Mouse (Mus musculus): Measurements from ENCODE around the gene Vill. TPM values are rescaled to one million over a fixed set of nuclear protein-coding genes. Genes with fewer than 3 reads are reported as not detected.

Gene Vill
- 6.7 and 7.9 TPM in 2 replicates for polyA plus RNA-seq (2012; rRNA removed)

- Histone ChIP-seq H3K27me3 (ENCODE audit: control insufficient read depth, insufficient read depth, low read length) (no peaks in the 10 kb centered on the region), H3K36me3 (ENCODE audit: control insufficient read depth, insufficient read depth, low read length) (no peaks in the 10 kb centered on the region), H3K27ac (ENCODE audit: control insufficient read depth, insufficient read depth, low read length) (no peak within 1 kb of the TSS), H3K4me1 (replicated peaks; ENCODE audit: control insufficient read depth, insufficient read depth, low read length) (no peaks in the 10 kb centered on the region), H3K4me3 (ENCODE audit: control insufficient read depth, insufficient read depth, low read length) (no peak within 1 kb of the TSS)
- TF ChIP-seq CTCF (IDR thresholded peaks at IDR 0.05; ENCODE audit: borderline replicate concordance, control insufficient read depth, extremely low read depth, insufficient read depth, low read length, poor library complexity) (no peak), POLR2A (IDR thresholded peaks at IDR 0.05; ENCODE audit: control insufficient read depth, extremely low read depth, insufficient read depth, low read length, poor library complexity) (no peak)
- DNase-seq, result no peak
- WGBS, result 63% methylated on average over 22 of the region's 22 CpGs
These were observed at the start of gene Vill for GRCm38 (mm10) chr9:119052154-119052944. Gene Vill, plus strand, starts transcription at chr9:119052778.

GRCm38 (mm10) chr9:119003990-119004702, 48.4 kb upstream of the Vill start:
- no peaks in the 10 kb centered on the region for H3K27me3 ChIP-seq (ENCODE audit: control insufficient read depth, insufficient read depth, low read length)
- peaks cover 12% of the 10 kb centered on the region; the same call in 1 of the 2 replicates for H3K4me1 ChIP-seq (replicated peaks; ENCODE audit: control insufficient read depth, insufficient read depth, low read length)
- WGBS, result 97% methylated on average over 23 of the region's 23 CpGs
- H3K36me3 ChIP-seq (ENCODE audit: control insufficient read depth, insufficient read depth, low read length), result no peaks in the 10 kb centered on the region
- no peak for DNase-seq
- H3K4me3 ChIP-seq (ENCODE audit: control insufficient read depth, insufficient read depth, low read length), result no peak overlapping the region
- no peak for TF ChIP-seq POLR2A (IDR thresholded peaks at IDR 0.05; ENCODE audit: control insufficient read depth, extremely low read depth, insufficient read depth, low read length, poor library complexity)
- no peak for TF ChIP-seq CTCF (IDR thresholded peaks at IDR 0.05; ENCODE audit: borderline replicate concordance, control insufficient read depth, extremely low read depth, insufficient read depth, low read length, poor library complexity)
- no peak overlapping the region for H3K27ac ChIP-seq (ENCODE audit: control insufficient read depth, insufficient read depth, low read length)

GRCm38 (mm10) chr9:119004703-119005076, 47.9 kb upstream of the Vill start:
- no peak for DNase-seq
- no peak overlapping the region for H3K27ac ChIP-seq (ENCODE audit: control insufficient read depth, insufficient read depth, low read length)
- 97% methylated on average over 16 of the region's 16 CpGs for WGBS
- peaks cover 9% of the 10 kb centered on the region; the same call in 1 of the 2 replicates for H3K4me1 ChIP-seq (replicated peaks; ENCODE audit: control insufficient read depth, insufficient read depth, low read length)
- TF ChIP-seq CTCF (IDR thresholded peaks at IDR 0.05; ENCODE audit: borderline replicate concordance, control insufficient read depth, extremely low read depth, insufficient read depth, low read length, poor library complexity) (no peak), POLR2A (IDR thresholded peaks at IDR 0.05; ENCODE audit: control insufficient read depth, extremely low read depth, insufficient read depth, low read length, poor library complexity) (no peak)
- H3K27me3 ChIP-seq (ENCODE audit: control insufficient read depth, insufficient read depth, low read length), result no peaks in the 10 kb centered on the region
- H3K36me3 ChIP-seq (ENCODE audit: control insufficient read depth, insufficient read depth, low read length), result no peaks in the 10 kb centered on the region
- no peak overlapping the region for H3K4me3 ChIP-seq (ENCODE audit: control insufficient read depth, insufficient read depth, low read length)

GRCm38 (mm10) chr9:119005303-119006029, 47.1 kb upstream of the Vill start:
- 95% methylated on average over 15 of the region's 15 CpGs for WGBS
- H3K36me3 ChIP-seq (ENCODE audit: control insufficient read depth, insufficient read depth, low read length), result no peaks in the 10 kb centered on the region
- H3K4me3 ChIP-seq (ENCODE audit: control insufficient read depth, insufficient read depth, low read length), result no peak overlapping the region
- no peaks in the 10 kb centered on the region for H3K27me3 ChIP-seq (ENCODE audit: control insufficient read depth, insufficient read depth, low read length)
- H3K27ac ChIP-seq (ENCODE audit: control insufficient read depth, insufficient read depth, low read length), result no peak overlapping the region
- DNase-seq, result no peak
- TF ChIP-seq CTCF (IDR thresholded peaks at IDR 0.05; ENCODE audit: borderline replicate concordance, control insufficient read depth, extremely low read depth, insufficient read depth, low read length, poor library complexity) (no peak), POLR2A (IDR thresholded peaks at IDR 0.05; ENCODE audit: control insufficient read depth, extremely low read depth, insufficient read depth, low read length, poor library complexity) (no peak)
- peaks cover 5% of the 10 kb centered on the region; the same call in 1 of the 2 replicates for H3K4me1 ChIP-seq (replicated peaks; ENCODE audit: control insufficient read depth, insufficient read depth, low read length)

GRCm38 (mm10) chr9:119007266-119007665, 45.3 kb upstream of the Vill start:
- no peak overlapping the region for H3K27ac ChIP-seq (ENCODE audit: control insufficient read depth, insufficient read depth, low read length)
- WGBS, result 93% methylated on average over 10 of the region's 10 CpGs
- H3K27me3 ChIP-seq (ENCODE audit: control insufficient read depth, insufficient read depth, low read length), result no peaks in the 10 kb centered on the region
- H3K36me3 ChIP-seq (ENCODE audit: control insufficient read depth, insufficient read depth, low read length), result no peaks in the 10 kb centered on the region
- no peaks in the 10 kb centered on the region for H3K4me1 ChIP-seq (replicated peaks; ENCODE audit: control insufficient read depth, insufficient read depth, low read length)
- TF ChIP-seq CTCF (IDR thresholded peaks at IDR 0.05; ENCODE audit: borderline replicate concordance, control insufficient read depth, extremely low read depth, insufficient read depth, low read length, poor library complexity) (no peak), POLR2A (IDR thresholded peaks at IDR 0.05; ENCODE audit: control insufficient read depth, extremely low read depth, insufficient read depth, low read length, poor library complexity) (no peak)
- no peak overlapping the region for H3K4me3 ChIP-seq (ENCODE audit: control insufficient read depth, insufficient read depth, low read length)
- no peak for DNase-seq

- no peaks in the 10 kb centered on the region for H3K27me3 ChIP-seq (ENCODE audit: control insufficient read depth, insufficient read depth, low read length)
- TF ChIP-seq CTCF (IDR thresholded peaks at IDR 0.05; ENCODE audit: borderline replicate concordance, control insufficient read depth, extremely low read depth, insufficient read depth, low read length, poor library complexity) (no peak), POLR2A (IDR thresholded peaks at IDR 0.05; ENCODE audit: control insufficient read depth, extremely low read depth, insufficient read depth, low read length, poor library complexity) (no peak)
- no peak overlapping the region for H3K4me3 ChIP-seq (ENCODE audit: control insufficient read depth, insufficient read depth, low read length)
- H3K27ac ChIP-seq (ENCODE audit: control insufficient read depth, insufficient read depth, low read length), result no peak overlapping the region
- 97% methylated on average over 7 of the region's 7 CpGs for WGBS
- H3K36me3 ChIP-seq (ENCODE audit: control insufficient read depth, insufficient read depth, low read length), result no peaks in the 10 kb centered on the region
- H3K4me1 ChIP-seq (replicated peaks; ENCODE audit: control insufficient read depth, insufficient read depth, low read length), result no peaks in the 10 kb centered on the region
- no peak for DNase-seq
These were observed 43.7 kb upstream of the Vill start for GRCm38 (mm10) chr9:119008871-119009270.

All from thymus, adult 2 months (tissue).